Mouse (Mus musculus) activated CD4-positive, CD25-positive, alpha-beta regulatory T cell, adult 9 weeks (primary cell): ENCODE measurements around the gene Ccdc71. TPM values are rescaled to one million over a fixed set of nuclear protein-coding genes. Genes with fewer than 3 reads are reported as not detected.

Experiments
- polyA plus RNA-seq: library from polyadenylated mRNA; unstranded; fragments of 100-300 nt; shearing (Covaris generic); gene quantifications from one replicate; pipeline ENCODE4 v1.2.1, GENCODE M21; 2017

Ccdc71 gene
- polyA plus RNA-seq = 54.7 TPM

DNA sequence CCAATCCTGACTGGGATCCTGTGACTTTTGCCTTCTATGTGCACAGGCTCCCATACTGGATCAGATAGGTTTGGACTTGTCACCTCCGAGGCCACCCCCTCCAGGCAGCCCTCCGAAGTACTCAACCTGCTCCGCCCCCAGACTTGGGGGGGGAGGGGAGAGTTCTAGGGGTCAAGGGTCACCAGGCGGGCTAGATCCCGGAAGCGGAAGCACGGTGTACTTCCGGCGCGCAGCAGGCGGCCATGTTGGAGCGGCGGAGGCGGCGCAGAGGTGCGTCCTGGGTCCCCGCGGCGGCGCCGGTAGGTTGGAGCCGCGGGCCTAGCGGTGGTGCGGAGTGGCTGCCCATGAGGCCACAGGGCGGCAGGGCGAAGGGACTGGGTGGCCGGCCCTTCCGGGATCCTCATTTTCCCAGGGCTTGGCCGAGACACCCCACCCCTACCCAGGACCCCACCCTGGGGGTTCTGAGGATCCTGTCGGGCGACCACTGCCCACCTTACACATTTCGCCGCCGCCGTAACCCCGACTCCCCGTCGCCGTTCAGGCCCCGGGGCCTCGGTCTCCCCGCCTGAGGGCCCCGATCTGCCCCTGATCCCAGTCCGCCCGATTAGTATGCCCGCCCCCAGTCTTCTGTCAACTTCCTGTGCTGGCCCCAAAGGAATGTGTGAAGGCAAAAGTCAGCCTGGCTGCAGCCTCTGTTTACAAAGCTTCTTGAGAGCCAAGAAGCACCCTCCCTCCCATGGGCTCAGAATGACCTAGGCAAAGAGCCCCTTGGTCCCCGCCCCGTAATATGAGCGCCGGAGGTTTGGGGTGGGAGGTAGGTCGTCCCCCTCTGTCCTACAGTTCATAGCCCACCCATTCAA lies at the start of gene Ccdc71:
Gene Ccdc71, plus strand, starts transcription at position 209 of the 860 bp plus-strand sequence.

DNA sequence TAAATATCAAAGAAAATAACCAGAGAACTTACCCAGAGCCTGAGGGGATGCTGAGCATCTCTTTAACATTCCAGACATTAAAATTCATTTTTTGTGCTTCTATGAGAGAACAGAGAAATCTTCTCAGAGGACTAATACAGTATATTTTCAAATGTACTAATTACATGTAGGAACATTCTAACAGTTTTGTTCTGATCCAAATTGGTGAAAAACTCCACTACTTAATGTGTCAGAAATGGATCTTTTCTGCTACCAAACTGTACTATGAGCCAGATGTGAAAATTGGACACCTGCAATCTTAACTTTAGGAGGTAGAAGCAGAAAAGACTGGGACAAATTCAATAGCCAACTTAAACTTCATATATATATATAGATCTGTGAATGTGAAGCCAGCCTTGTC lies 31.9 kb upstream of the Ccdc71 start, which contains the start of gene Ccdc36:
Gene Ccdc36, minus strand, starts transcription at position 101 of the 400 bp plus-strand sequence.

GRCm38 (mm10) chr9:108436182-108436581 lies 24.1 kb upstream of the Ccdc71 start, which contains the start of gene BC048562:
Gene BC048562, plus strand, starts transcription at chr9:108436482.

DNA sequence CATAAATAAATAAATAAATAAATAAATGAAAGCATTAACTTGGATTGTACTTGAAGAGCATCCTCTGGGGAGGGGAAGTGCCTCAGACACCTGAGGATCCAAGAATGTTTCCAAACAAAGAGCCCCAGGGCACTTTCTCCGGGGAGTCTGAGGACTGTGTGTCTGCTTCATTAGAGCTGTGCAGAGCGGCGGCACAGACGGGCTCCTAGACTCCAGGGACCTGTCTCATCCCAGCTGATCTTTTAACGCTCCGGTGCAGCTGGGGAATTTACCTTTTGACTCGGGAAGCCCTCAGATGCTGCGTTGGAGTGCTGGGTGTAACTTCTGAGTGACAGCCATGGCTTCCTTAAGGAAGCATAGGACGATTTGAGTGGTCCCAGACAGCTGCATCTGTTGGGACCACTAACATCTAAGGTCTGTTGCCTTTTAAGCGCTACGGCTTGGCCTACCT lies 879 bp downstream of the Ccdc71 start, which contains the start of gene Klhdc8b:
Gene Klhdc8b, minus strand, starts transcription at position 401 of the 451 bp plus-strand sequence.

GRCm38 (mm10) chr9:108479721-108480351 lies 19.5 kb downstream of the Ccdc71 start, which contains the start of gene Lamb2:
Gene Lamb2, plus strand, starts transcription at chr9:108479736.

DNA sequence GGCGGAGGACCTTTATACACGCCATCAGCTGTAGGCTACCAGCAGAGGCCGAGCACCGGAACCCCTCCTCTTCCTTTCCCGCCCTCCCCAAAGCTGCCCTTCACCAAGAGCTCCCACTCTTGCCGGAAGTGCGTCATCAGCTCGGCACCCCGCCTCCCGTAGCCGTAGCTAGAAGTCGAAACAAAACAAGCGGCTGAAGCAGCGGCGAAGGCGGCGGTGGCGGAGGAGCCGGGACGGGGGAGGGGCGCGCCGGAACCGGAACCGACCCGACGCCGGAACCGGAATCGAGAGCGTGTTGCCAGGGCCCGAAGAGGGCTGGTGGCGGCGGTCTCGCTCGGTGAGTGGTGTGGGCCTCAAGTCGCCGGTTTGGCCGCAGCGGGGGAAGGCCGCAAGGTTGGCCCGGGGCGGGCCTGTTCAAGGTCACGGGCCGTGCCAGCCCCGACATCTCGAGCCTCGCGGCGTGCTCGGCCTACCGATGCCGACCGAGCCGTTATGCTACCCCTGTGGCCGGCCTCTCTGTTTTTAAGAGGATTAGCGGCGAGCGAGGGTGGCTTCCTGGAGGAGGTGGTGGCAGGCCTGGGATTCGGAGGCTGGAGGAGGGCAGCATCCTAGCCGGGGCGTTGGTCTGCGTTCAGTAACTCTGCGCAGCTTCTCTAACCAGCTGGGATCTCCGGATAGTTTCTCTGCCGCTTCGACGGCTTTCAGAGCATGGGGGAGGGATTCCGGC lies 30.4 kb downstream of the Ccdc71 start, which contains the start of gene Usp19:
Gene Usp19, plus strand, starts transcription at position 44 of the 727 bp plus-strand sequence.

DNA sequence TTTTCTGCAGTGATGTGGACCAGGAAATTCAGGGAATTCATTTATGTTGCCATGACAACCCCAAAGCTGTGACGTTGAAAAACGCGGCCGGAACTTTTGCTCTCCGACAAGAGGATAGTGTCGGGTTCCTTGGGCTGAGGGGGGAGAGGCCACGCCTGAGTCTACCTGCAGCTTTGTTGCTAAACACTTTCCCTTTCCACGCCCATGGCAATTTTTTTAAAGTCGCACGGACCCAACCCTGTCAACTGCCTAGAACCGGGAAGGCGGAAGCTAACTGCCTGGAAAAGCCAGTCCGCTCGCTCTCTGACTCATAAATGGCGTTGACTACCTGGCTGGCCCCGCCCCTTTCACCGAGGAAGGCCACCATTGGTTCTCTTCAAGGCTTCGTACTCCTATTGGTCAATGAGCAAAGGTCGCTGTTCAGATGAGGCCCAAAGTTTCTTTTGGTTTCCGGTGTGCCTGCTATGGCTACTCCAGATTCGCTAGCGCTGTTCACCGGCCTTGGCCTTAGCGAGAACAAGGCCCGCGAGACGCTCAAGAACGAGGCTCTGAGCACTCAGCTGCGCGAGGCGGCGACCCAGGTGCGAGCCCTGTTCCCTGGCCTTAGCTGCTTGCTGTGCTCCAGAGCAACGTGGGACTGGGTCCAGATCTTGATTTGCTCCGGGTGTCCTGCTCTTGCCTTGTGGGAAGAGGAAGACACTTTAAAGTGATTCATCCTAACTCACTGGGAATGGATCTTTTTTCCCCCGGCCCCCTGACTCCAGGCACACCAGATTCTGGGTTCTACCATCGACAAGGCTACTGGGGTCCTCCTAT lies 47.5 kb downstream of the Ccdc71 start, which contains the start of gene Qars:
Gene Qars, plus strand, starts transcription at position 88 of the 816 bp plus-strand sequence.

Other genes with a start within 250 kb of the Ccdc71 start
- 6.7 TPM for gene Dag1, start 196.6 kb upstream of the Ccdc71 start, polyA plus RNA-seq
- gene Nicn1, start 170.1 kb upstream of the Ccdc71 start, polyA plus RNA-seq = 2.3 TPM
- 0.56 TPM for gene Amt, start 163.7 kb upstream of the Ccdc71 start, polyA plus RNA-seq
- gene Rhoa, start 154.4 kb upstream of the Ccdc71 start, polyA plus RNA-seq = 391 TPM
- 17.6 TPM for gene Tcta, start 154.4 kb upstream of the Ccdc71 start, polyA plus RNA-seq
- gene Gpx1, start 121.6 kb upstream of the Ccdc71 start, polyA plus RNA-seq = 741 TPM
- gene Usp4, start 112.7 kb upstream of the Ccdc71 start, polyA plus RNA-seq = 160 TPM
- 4.3 TPM for gene 1700102P08Rik, start 67.7 kb upstream of the Ccdc71 start, polyA plus RNA-seq
- not detected for gene Ccdc36, start 32.0 kb upstream of the Ccdc71 start, polyA plus RNA-seq
- not detected for gene BC048562, start 24.0 kb upstream of the Ccdc71 start, polyA plus RNA-seq
- 5.2 TPM for gene Klhdc8b, start 1.1 kb downstream of the Ccdc71 start, polyA plus RNA-seq
- gene Lamb2, start 19.2 kb downstream of the Ccdc71 start, polyA plus RNA-seq = 0.20 TPM
- gene Usp19, start 30.1 kb downstream of the Ccdc71 start, polyA plus RNA-seq = 169 TPM
- gene Qars, start 47.2 kb downstream of the Ccdc71 start, polyA plus RNA-seq = 111 TPM
- 148 TPM for gene Qrich1, start 56.3 kb downstream of the Ccdc71 start, polyA plus RNA-seq
- 103 TPM for gene Impdh2, start 99.8 kb downstream of the Ccdc71 start, polyA plus RNA-seq
- gene Ndufaf3, start 106.9 kb downstream of the Ccdc71 start, polyA plus RNA-seq = 79.9 TPM
- gene Dalrd3, start 109.4 kb downstream of the Ccdc71 start, polyA plus RNA-seq = 158 TPM
- 99.9 TPM for gene Wdr6, start 118.2 kb downstream of the Ccdc71 start, polyA plus RNA-seq
- 16.5 TPM for gene P4htm, start 137.1 kb downstream of the Ccdc71 start, polyA plus RNA-seq
- 72.9 TPM for gene Arih2, start 188.9 kb downstream of the Ccdc71 start, polyA plus RNA-seq
- 57.1 TPM for gene Slc25a20, start 201.6 kb downstream of the Ccdc71 start, polyA plus RNA-seq
- gene Prkar2a, start 228.8 kb downstream of the Ccdc71 start, polyA plus RNA-seq = 3.2 TPM